Mouse (Mus musculus) thymus, postnatal 36 days (tissue): ENCODE measurements around the gene Cd28.
"Not testable (repeated sequence)": the region's sequence is repeated elsewhere in the genome, so short reads cannot be mapped to it uniquely, and the experiment has no call there.

Source experiments
- DNase-seq, 2 experiments: peaks; one replicate each; pipeline ENCODE4 v3.0.0; 2022; ENCODE audit warnings: mixed read lengths in 2 of 2

The Cd28 gene

GRCm38 (mm10) chr1:60801210-60801671, 84.6 kb downstream of the Cd28 start:
- no peak for DNase-seq

GRCm38 (mm10) chr1:60803128-60803824, 86.7 kb downstream of the Cd28 start:
- no peak for DNase-seq

GRCm38 (mm10) chr1:60803825-60804696, 87.5 kb downstream of the Cd28 start:
- no peak for DNase-seq

- DNase-seq: no peak
These were observed 88.6 kb downstream of the Cd28 start for GRCm38 (mm10) chr1:60805178-60805577.

GRCm38 (mm10) chr1:60807748-60808147, 91.1 kb downstream of the Cd28 start:
- no peak for DNase-seq

GRCm38 (mm10) chr1:60808466-60808865, 91.9 kb downstream of the Cd28 start:
- no peak for DNase-seq

- no peak for DNase-seq
These were observed 92.6 kb downstream of the Cd28 start for GRCm38 (mm10) chr1:60809166-60809565.

GRCm38 (mm10) chr1:60810821-60811220, 94.2 kb downstream of the Cd28 start:
- DNase-seq: no peak

- no peak for DNase-seq
These were observed 95.4 kb downstream of the Cd28 start for GRCm38 (mm10) chr1:60811998-60812397.

- no peak for DNase-seq
These were observed 96.8 kb downstream of the Cd28 start for GRCm38 (mm10) chr1:60813411-60813810.

- no peak for DNase-seq
These were observed 99.3 kb downstream of the Cd28 start for GRCm38 (mm10) chr1:60815912-60816311.

- not testable (repeated sequence) for DNase-seq
These were observed 101.9 kb downstream of the Cd28 start for GRCm38 (mm10) chr1:60818491-60818890.

GRCm38 (mm10) chr1:60819993-60820392, 103.4 kb downstream of the Cd28 start:
- DNase-seq: no peak

- DNase-seq: no peak
These were observed 104.4 kb downstream of the Cd28 start for GRCm38 (mm10) chr1:60820981-60821380.

GRCm38 (mm10) chr1:60821590-60821989, 105.0 kb downstream of the Cd28 start:
- no peak for DNase-seq
